Mouse (Mus musculus): ENCODE results near the gene Gm10220.
"Not testable (repeated sequence)": the region's sequence is repeated elsewhere in the genome, so short reads cannot be mapped to it uniquely, and the experiment has no call there.

The Gm10220 gene

DNA sequence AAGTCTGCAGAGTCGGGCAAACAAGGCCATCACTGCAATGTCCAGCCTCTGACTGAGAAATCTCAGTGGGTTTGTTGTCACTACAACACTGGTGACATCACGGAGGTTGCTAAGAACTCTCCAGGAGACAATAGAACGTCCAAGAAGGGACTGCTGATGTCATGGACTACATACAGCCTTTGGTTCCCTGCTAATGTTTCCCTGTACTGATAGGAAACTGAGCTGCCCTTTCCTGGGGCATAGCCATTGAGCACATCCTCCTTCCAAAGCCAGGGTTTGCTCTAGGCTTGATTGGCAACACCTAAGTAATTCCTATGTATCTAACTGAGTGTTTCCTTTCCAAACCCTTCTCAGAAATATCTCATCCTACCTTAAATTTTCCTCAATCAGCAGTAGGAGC is at the start of gene Gm10220:
Gene Gm10220 (minus strand): TSS at position 101 of the 400 bp plus-strand sequence.
- DNase-seq: not testable (repeated sequence)

DNA sequence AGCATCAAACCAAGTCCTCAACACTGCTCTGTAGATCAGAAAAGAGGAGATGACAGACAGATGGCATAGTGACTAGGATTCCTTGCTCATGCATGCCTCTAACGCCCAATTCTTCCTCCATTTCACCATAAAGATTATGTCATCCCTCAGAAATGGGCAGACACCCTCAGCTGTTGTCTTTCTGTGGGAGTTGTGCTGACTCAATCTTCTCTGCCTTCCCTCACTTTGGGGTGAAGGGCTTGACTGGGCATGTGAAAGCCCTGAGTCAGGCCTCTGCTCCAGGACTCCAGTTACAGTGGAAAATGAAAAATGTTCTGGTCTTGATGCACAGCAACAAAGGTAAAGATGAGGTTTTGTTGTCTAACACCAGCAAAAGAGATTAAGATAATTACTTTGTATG is 48.6 kb upstream of the Gm10220 start:
- DNase-seq: no peak

DNA sequence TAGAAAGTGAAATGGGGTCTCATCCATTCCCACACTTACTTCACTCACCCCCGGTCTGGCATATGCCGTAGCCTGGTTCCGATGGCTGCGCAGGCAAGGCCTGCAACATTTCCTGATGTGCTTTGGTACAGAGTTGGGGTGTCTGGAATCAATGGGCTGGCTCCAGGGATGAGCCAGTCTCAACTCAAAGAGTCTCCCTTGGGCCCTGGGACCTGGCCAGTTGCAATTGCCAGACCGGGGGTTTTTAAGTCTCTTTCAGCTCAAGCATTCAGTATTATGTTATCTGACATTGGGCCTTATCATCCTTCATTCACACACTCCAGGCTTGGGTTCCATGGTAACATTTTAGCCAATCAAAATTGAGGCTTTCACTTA is 44.6 kb upstream of the Gm10220 start:
- no peak for DNase-seq

DNA sequence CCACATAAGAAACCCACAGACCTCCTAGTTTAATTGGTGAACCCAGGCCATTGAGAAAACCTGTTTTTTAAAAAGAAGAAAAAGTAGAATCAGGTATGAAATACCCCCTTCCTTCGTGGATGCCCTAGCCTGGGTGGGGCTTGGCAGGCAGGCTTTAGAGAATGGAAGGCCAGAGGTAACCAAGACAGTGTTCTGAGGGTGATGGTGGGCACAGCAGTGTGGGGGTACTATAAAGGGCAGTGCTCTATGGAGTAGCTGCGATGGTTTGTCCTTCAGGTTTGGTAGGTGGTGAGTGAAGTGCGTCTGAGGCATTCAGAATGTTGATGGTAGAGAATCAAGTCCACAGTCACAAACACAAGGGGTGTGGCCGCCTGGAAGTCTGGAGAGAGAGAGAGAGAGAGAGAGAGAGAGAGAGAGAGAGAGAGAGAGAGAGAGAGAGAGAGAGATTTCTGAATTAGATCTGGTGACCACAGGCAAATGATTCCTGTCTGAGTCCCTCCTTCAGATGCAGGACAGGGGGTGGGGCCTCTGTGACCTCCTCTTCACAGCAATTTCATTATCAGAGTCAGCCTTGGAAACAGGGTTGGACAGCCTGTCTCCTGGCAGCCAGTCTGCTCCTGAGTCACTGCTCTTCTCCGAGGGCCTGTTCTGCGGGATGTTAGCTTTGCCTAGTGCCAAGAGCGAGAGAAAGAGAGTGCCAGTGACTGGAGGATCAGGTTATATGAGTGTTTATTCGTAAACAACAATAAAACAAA is 44.0 kb upstream of the Gm10220 start:
- no peak for DNase-seq

DNA sequence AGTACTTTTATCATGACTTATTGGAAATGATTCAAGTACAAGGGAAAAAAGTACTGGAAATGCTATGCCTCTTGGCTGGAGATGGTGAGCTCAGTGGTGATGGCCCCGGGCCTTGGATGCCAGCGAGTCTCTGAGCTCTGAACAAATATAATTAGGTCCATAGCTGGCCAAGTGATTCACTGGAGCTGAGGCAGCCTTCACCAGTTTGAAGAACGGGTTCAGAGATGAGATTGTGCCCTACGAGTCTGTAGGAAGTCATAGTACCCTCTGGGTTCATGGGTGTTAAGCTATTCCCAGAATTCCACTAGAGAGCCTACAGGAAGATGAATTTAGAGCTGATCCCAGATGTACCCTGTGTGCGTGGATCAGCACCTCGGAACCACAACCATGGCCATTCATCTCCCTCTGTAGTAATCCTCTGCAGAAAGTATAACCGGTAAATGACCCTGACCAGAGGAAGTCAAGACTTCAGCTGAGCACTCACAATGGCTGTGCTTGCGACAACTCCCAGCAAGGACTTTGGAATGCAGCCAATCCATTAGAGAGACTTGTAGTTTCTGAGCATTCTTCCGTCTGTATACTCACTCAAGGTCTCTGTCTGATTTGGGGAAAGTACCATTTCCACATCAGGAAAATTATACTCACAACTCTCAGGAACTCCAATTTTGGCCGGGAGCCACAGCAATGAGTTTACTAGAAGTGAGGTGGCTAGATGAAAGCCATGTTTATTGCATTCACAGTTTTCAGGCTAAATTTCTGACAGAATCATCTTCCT is 36.4 kb upstream of the Gm10220 start:
- DNase-seq: no peak

DNA sequence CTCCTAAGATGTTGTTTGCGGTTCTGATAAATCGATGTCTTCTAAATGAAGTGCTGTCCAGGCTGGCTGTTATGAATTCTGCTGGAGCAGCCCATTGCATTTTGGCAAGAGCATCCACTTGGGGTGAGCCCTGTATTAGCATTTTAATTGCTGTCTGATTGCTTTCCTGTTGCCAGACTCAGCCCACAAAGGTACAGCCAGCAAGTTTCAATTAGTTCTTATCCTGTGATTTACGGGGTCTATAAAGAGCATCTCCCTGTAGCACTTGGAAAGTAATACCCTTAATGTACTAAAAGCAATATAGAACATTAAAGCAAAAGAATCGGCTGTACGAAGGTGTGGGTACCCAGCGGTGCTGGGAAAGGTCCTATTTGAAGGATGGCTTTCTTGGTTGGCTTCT is 21.7 kb upstream of the Gm10220 start:
- DNase-seq: no peak

DNA sequence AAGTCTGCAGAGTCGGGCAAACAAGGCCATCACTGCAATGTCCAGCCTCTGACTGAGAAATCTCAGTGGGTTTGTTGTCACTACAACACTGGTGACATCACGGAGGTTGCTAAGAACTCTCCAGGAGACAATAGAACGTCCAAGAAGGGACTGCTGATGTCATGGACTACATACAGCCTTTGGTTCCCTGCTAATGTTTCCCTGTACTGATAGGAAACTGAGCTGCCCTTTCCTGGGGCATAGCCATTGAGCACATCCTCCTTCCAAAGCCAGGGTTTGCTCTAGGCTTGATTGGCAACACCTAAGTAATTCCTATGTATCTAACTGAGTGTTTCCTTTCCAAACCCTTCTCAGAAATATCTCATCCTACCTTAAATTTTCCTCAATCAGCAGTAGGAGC is 16.0 kb downstream of the Gm10220 start, which contains the start of gene 5031410I06Rik:
Gene 5031410I06Rik (minus strand): TSS at position 101 of the 400 bp plus-strand sequence.
- DNase-seq: not testable (repeated sequence)

DNA sequence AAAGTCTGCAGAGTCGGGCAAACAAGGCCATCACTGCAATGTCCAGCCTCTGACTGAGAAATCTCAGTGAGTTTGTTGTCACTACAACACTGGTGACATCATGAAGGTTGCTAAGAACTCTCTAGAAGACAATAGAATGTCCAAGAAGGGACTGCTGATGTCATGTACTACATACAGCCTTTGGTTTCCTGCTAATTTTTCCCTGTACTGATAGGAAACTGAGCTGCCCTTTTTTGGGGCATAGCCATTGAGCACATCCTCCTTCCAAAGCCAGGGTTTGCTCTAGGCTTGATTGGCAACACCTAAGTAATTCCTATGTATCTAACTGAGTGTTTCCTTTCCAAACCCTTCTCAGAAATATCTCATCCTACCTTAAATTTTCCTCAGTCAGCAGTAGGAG is 32.0 kb downstream of the Gm10220 start, which contains the start of gene Gm10471:
Gene Gm10471 (minus strand): TSS at position 101 of the 400 bp plus-strand sequence.
- DNase-seq: not testable (repeated sequence)

DNA sequence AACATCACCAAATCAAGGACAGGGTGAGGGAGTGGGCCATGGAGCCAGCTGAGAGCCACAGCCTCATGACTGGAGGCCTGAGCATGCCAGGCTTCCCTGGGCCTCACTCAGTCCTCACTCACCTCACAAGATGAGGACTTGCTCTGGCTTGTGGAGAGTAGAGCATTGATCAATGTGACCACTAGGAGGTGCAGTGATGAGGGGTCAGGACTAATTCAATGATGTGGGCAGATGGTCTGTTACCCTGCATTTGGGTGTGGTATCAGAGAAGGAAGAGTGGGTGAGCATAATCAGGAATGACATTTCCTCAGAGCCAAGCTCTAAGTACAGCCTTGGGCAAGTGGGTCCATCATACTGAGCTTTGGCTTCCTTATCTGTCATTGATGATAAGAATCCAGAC is 42.2 kb downstream of the Gm10220 start:
- DNase-seq: not testable (repeated sequence)

DNA sequence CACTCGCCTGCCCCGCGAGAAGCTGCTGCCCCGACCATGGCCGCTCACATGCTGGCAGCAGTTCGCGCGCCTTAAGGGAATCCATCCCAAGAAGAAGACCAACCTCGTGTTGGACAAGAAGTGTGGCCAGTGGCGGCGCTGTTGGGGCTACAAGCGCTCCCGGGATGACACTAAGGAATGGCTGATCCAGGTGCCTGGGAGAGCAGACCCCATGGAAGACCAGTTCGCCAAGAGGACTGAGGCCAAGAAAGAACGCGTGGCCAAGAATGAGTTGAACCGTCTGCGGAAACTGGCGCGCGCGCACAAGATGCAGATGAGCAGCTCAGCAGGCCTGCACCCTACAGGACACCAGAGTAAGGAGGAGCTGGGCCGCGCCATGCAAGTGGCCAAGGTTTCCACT is 50.5 kb downstream of the Gm10220 start:
- DNase-seq: no peak
